Mouse (Mus musculus) erythroblast, embryonic 14.5 days (primary cell): ENCODE measurements around the gene Notum.

Experiments
- GATA1 ChIP-seq: IDR thresholded peaks from 2 replicates; pipeline ENCODE4 v1.6.1; 2012; ENCODE audit warnings: low read length, inconsistent platforms, mixed read lengths
- TAL1 ChIP-seq: IDR thresholded peaks from 3 replicates; pipeline ENCODE4 v1.6.1; 2012; ENCODE audit warnings: low read length, inconsistent platforms, mixed read lengths

- TF ChIP-seq GATA1, result no peak
- TF ChIP-seq TAL1, result no peak
Measured at GRCm38 (mm10) chr11:120606764-120607163, 54.2 kb downstream of the Notum start.
